Mouse (Mus musculus) brain, embryonic 14.5 days (tissue): ENCODE measurements around the gene Olfr96.

Experiments
- CTCF ChIP-seq: fragments of 200-500 bp; IDR thresholded peaks from 2 replicates; pipeline ENCODE4 v1.5.1; 2012; ENCODE audit warnings: inconsistent platforms, mild to moderate bottlenecking, moderate library complexity, borderline replicate concordance; ENCODE audit not compliant: insufficient read depth, insufficient read length; ENCODE audit errors: extremely low read depth
- POLR2A ChIP-seq: fragments of 200-500 bp; IDR thresholded peaks from 2 replicates; pipeline ENCODE4 v1.6.1; 2012; ENCODE audit warnings: mild to moderate bottlenecking, inconsistent platforms, borderline replicate concordance; ENCODE audit not compliant: poor library complexity, insufficient read depth, insufficient read length, severe bottlenecking; ENCODE audit errors: extremely low read depth

DNA sequence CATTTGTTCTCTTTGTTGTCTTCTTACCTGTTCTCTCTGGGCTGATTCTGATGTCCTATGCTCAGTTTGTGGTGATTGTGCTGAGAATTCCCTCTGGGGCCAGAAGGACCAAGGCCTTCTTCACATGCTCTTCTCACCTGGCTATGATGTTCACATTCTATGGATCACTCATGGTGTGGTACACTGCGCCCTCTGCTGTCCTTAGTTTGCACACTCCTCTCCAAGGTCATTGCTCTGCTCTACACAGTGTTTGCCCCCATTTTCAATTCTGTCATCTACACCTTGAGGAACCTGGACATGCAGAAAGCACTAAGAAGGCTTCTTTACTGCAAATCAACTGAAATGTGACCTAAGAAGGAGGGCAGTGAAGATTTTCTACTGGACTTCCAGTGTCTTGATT, 30.6 kb downstream of the Olfr96 start:
- TF ChIP-seq POLR2A (no peak), CTCF (peak; percentile 40; the same call in 1 of the 2 replicates)
